Mouse (Mus musculus) mouse trophoblast stem cell (cell line): Measurements from ENCODE around the gene Socs2.

Source experiments
- in situ Hi-C, 2 experiments: fragments of 300-500 bp; cut with MseI, MboI; formaldehyde crosslinking; loops; 2 replicates in 1 of 2; 3 replicates in 1 of 2; pipeline ENCODE4 v1.15.1; 2025

Gene Socs2

GRCm38 (mm10) chr10:95416685-95417495 is at the start of gene Socs2:
Socs2 (minus strand) TSS chr10:95417180.
- in situ Hi-C loops: loop anchor here in 1 of 2 experiments (10.0 kb wide), 1 partner anchor 422 kb away; no protein-coding TSS in a partner anchor

- in situ Hi-C loops: no loop called here
These were observed 48.5 kb upstream of the Socs2 start for GRCm38 (mm10) chr10:95465485-95465896.

DNA sequence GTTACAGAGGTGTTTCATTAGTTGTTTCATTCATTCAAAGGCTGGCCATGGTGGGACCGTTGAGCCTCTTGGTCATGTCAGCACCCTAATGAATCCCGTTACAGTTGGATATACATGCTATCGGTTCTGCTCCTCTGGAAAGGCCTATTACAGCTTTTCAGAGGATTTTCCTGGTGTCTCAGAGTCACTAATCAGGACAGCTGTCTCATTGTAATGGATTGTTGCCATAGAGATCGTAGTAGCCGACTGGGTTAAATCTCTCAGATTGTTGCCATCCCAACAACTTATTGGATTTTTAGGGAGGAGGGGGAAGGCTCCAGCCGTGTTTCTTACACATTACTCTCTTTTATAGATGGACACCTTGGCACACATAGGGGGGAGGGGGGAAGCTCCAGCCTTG is 47.5 kb upstream of the Socs2 start:
- in situ Hi-C loops: no loop called here

- in situ Hi-C loops: no loop called here
These were observed 45.3 kb upstream of the Socs2 start for GRCm38 (mm10) chr10:95462231-95462630.

DNA sequence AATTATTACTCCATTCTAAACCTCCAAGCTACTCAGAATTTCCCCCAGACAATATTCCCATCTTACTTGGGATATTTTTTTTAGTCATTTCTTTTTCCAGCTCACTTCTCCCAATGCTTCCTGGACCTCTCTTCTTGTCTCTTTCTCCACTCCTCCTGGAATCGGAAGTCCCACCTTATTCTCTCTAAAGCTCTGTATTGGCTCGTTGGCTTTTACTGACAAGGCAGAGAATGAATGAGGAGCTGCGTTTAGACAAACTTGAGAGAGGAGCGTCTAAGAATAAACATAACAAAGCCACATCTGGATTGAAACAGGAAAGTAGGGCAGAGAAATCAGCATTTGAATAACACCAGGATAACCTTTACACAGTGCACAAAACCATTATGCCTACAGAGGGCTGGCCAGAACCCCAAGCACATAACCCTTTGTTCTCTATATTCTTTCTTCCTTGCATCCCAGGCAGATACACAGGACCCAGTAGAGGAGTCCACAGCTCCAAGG is 44.1 kb upstream of the Socs2 start:
- in situ Hi-C loops: no loop called here

- in situ Hi-C loops: no loop called here
These were observed 41.2 kb upstream of the Socs2 start for GRCm38 (mm10) chr10:95458050-95458806.

- in situ Hi-C loops: no loop called here
These were observed 40.5 kb upstream of the Socs2 start for GRCm38 (mm10) chr10:95457367-95458049.

DNA sequence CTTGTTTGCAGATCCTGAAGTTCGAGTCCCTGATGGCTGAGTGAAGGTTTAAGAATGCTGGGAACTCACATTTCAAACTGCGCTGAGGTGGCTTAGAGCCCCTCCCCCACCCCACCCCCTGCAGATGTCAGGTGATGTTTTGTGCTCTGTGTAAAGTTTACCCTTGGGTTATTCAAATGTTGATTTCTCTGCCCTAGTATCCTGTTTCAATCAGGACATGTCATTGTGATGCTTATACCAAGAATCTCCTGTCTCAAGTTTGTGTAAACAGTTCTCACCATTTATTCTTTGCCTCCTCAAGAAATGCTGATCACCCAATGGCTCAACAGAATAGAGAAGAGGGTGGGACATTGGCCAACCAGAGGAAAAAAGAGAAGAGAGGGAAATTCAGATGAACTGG is 39.1 kb upstream of the Socs2 start:
- in situ Hi-C loops: no loop called here

- in situ Hi-C loops: no loop called here
These were observed 36.3 kb upstream of the Socs2 start for GRCm38 (mm10) chr10:95453282-95453681.

DNA sequence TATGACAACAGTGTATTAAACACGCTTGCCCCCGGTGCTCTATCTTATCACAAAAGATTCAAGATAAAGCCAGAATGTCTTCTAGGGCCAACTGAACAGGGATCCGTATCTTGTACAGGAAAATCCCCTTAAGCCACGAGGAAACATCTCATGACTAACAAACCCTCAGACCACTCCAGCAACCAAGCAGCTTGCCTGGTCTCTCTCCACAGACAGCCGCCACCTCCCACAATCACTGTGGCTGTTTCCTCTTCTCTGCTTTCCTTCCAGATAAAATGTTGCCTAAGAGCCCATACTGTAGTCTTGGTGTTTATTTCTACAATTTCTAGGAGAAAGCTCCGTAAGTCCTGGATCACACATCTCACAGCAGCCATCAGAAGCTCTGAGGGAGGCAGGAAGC is 32.1 kb upstream of the Socs2 start:
- in situ Hi-C loops: loop anchor here in 1 of 2 experiments (25.0 kb wide), 1 partner anchor 462 kb away; no protein-coding TSS in a partner anchor

DNA sequence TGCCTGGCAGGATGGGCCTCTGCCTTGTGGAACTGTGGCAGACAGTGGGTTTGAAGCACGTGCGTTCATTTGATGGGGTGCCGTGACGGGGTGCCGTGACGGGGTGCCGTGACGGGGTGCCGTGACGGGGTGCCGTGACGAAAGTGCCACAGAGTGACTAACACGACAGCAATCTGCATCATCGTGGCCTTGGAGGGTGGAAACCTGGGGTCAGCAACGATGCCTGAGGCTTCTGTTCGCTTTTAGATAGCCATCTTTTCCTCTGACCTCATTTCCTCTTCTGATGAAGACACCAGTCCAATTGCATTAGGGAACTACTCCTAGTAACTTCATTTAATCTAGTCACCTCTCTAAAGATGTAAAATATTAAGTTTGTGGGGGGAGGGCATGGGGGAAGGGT is 31.0 kb upstream of the Socs2 start:
- in situ Hi-C loops: loop anchor here in 1 of 2 experiments (25.0 kb wide), 1 partner anchor 461 kb away; no protein-coding TSS in a partner anchor

DNA sequence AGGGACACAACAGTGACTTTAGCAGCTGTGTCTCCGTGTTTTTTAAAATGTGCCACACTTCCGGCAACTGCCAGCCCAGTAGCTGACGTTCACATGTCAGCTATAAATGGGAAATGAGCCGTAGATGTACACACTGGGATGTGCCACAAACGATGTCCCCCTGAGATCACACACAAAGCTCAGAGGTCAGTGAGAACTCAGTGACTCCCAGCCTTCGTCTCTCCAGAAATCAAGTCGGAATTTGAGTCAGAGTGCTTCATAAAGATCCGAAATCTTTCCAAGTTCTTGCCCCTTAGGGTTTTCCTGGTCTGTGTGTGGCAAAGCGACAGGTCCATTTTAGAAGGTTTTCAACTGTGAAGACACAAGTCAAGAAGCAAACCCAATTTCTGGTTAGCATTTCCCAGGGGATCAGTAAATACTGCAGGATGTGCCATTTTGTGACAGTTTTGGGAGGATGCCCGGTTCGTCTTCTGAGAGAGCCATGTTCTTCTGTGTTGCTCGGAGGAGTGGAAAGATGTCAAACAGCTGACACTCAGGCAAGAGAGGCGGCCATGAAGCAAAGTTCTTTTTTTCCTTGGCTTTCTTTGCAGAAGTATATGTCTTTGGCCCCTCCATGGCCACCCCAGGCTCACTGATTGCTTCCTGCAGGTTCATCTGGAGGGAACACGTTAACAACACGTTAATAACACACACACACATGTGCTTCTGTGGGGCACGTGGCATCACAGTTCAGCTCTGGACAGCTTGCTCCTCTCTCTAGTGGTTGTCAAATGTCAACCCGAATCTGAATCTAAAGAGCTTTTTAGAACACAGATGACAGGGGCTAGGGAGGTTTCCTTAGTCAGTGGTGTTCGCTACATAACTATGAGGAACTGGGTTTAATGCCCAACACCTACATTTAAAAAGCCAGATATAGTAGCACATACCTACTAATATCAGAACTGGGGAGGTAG is 28.4 kb upstream of the Socs2 start:
- in situ Hi-C loops: loop anchor here in 1 of 2 experiments (25.0 kb wide), 1 partner anchor 458 kb away; no protein-coding TSS in a partner anchor

DNA sequence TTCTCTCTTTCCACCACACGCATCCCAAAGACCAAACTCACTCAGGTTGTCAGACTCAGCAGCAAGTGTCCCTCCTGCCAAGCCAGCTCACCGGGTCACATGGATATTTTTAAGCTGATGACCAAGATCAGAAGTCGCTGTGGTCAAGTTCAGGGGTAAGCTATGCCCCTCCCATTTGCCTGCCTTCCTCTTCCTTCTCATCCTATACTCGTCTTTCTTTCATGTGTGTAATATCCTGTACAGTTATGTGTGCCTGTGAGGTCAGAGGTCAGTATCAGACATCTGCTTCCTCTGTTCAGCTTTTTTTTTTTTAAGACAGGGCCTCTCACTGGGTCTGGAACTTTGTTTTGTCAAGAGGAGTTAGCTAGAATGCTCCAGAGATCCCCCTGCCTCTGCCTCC is 25.4 kb upstream of the Socs2 start:
- in situ Hi-C loops: loop anchor here in 1 of 2 experiments (25.0 kb wide), 1 partner anchor 455 kb away; no protein-coding TSS in a partner anchor

DNA sequence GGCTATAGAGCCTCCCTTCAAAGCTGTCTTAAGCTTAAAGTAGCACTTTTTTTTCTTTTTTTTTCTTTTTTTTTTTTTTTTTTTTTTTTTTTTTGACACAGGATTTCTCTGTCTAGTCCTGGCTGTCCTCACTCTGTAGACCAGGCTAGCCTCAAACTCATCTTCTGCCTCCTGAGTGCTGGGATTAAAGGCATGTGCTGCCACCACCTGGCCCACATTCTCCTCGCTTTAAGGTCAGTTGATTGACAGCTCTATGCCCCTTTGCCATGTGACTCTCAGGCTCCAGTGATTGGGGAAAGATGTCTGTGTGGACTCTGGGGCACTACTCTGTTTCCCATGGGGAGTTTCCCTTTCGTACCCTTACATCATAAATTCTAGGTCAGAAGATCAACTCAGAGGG is 23.6 kb upstream of the Socs2 start:
- in situ Hi-C loops: loop anchor here in 1 of 2 experiments (25.0 kb wide), 1 partner anchor 453 kb away; no protein-coding TSS in a partner anchor

DNA sequence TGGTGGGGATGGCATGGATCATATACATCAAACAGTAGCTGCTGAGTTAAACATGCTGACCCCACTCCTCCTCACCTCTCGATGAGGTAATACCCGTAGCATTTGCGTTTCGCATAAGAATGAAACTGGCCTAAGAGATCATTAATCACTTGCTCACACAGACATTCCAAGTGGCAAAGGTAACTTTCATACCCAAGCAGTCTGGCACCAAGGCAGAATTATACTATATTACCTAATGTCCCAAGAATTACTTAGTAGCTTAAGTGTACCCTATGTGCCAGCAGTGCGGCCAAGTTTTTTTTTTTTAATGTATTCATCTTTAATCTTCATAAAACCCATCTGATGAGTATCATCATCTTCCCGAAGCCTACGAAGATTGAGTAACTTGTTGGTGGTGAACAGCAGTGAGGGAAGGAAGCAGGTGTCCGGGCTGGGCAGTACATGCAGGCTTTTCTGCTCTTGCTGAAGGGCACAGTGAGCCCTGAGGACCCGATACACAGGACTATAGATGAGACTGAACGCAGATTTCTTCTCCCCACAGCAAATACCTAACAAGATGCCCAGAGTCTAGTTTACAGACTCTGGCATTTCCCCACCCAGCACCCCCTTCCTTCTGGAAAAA is 22.8 kb upstream of the Socs2 start:
- in situ Hi-C loops: loop anchor here in 1 of 2 experiments (25.0 kb wide), 1 partner anchor 453 kb away; no protein-coding TSS in a partner anchor

DNA sequence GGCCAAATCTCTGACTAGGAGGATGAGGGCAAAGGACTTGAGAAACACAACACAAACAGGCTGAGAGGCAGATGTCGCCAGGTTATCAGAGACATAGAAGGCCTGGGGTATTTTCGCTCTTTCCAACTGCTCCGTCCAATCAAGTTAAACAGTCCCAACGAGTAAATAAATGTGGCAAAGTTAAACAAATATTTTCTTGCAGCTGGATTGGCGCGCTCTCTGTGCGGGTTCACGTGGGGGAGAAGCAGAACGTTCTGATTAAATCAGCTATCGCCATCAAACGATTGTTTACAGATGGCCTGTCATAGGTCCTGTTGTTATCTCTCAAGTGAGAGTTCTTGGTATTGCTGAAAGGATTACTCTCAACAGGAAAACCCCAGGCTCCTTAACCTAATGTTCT is 22.0 kb upstream of the Socs2 start:
- in situ Hi-C loops: loop anchor here in 1 of 2 experiments (25.0 kb wide), 1 partner anchor 452 kb away; no protein-coding TSS in a partner anchor

DNA sequence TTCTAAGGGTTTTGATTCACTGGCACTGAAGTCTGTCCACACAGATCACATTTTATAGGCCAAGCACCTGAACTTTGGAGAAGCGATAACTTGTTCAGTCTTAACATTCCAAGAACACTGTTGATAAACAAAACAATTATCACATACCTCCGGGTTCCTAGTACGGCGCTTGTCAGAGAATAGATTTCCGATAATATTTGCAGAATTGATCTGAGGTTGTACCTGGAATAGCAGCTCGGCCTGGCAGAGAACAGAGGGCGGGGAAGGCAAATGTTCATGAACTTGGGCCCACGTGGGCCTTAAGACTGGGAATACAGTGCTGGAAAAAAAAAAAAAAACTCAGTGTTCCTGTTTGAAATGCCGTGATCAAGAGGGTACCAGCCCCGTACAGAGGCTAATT is 13.3 kb upstream of the Socs2 start:
- in situ Hi-C loops: loop anchor here in 1 of 2 experiments (25.0 kb wide), 1 partner anchor 443 kb away; no protein-coding TSS in a partner anchor

DNA sequence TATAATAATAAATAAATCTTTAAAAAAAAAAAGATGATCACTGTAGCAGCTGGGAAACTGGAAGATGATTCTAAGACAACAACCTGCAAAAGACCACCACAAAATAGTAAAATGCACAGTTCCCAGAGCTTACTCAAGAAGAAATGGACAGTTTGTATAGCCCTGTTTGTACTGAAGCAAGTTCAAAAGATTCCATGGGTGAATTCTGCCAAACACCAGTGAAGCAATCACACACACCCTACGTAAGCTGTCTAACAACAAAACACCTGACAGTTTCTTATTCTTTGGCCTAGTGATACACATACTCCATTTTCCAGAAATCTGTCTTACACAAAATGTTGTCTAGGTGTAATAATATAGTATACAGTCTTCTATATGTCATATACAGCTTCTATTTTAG is 12.1 kb upstream of the Socs2 start:
- in situ Hi-C loops: loop anchor here in 1 of 2 experiments (25.0 kb wide), 1 partner anchor 442 kb away; no protein-coding TSS in a partner anchor
